Mouse (Mus musculus) heart, postnatal 0 days (tissue): ENCODE measurements at regions not wholly inside any gene's neighbourhood (a gene's known extent, or its start where the extent isn't known, plus 50 kb on each side); places are given as distances from the start of the nearest gene placed in this dataset.

ENCODE experiments used
- CTCF ChIP-seq: IDR thresholded peaks from 2 replicates; pipeline ENCODE4 v1.5.1; 2016; ENCODE audit warnings: antibody characterized with exemption, control low read depth, low read depth
- EP300 ChIP-seq: IDR thresholded peaks from 2 replicates; pipeline ENCODE4 v1.6.1; 2016; ENCODE audit warnings: antibody characterized with exemption, low read depth

GRCm38 (mm10) chr11:79849545-79849944 is 112.6 kb downstream of the Utp6 start:
- no peak for TF ChIP-seq EP300
- TF ChIP-seq CTCF, result no peak
